Mouse (Mus musculus) embryonic facial prominence, embryonic 15.5 days (tissue): ENCODE data around the gene 1810037I17Rik. TPM values are rescaled to one million over a fixed set of nuclear protein-coding genes. Genes with fewer than 3 reads are reported as not detected.

Experiments used
- ATAC-seq: fragments of 200-750 bp; cut with Nextera tagmentation; 2 replicates; pipeline ENCODE4 v1.8.0; 2017; ENCODE audit warnings: low read depth, moderate TSS enrichment; ENCODE audit not compliant: insufficient number of reproducible peaks, low FRiP score, low TSS enrichment
- H3K27ac ChIP-seq: fragments of 300-500 bp; sonication (generic); replicated peaks from 2 replicates; pipeline ENCODE4 v1.5.1; 2015; ENCODE audit warnings: mild to moderate bottlenecking, inconsistent platforms
- H3K27me3 ChIP-seq: fragments of 300-500 bp; sonication (generic); 2 replicates; pipeline ENCODE4 v1.6.1; 2015; ENCODE audit warnings: inconsistent platforms
- H3K36me3 ChIP-seq: fragments of 300-500 bp; sonication (generic); 2 replicates; pipeline ENCODE4 v1.6.1; 2015; ENCODE audit warnings: mild to moderate bottlenecking, inconsistent platforms
- H3K4me1 ChIP-seq: fragments of 300-500 bp; sonication (generic); 2 replicates; pipeline ENCODE4 v1.6.1; 2015; ENCODE audit warnings: inconsistent platforms
- H3K4me2 ChIP-seq: fragments of 300-500 bp; sonication (generic); replicated peaks from 2 replicates; pipeline ENCODE4 v1.6.1; 2015; ENCODE audit warnings: mild to moderate bottlenecking, inconsistent platforms
- H3K4me3 ChIP-seq: fragments of 300-500 bp; sonication (generic); replicated peaks from 2 replicates; pipeline ENCODE4 v1.5.1; 2015; ENCODE audit warnings: mild to moderate bottlenecking, inconsistent platforms
- H3K9ac ChIP-seq: fragments of 300-500 bp; sonication (generic); 2 replicates; pipeline ENCODE4 v1.6.1; 2015; ENCODE audit warnings: inconsistent platforms
- H3K9me3 ChIP-seq: fragments of 300-500 bp; sonication (generic); replicated peaks from 2 replicates; pipeline ENCODE4 v1.6.1; 2016; ENCODE audit warnings: inconsistent platforms
- WGBS: fragments of 180-500 bp; shearing (Covaris S2); methylation state at CpG from one replicate; pipeline ENCODE4 v1.1.7; 2015; 5-methylcytosine and 5-hydroxymethylcytosine counted together
- polyA plus RNA-seq: library from polyadenylated mRNA; unstranded; fragments of >200 nt; fragmentation: Nextera tagmentation; extraction: Ambion mirVana; gene quantifications from 2 replicates; pipeline ENCODE4 v1.2.1, GENCODE M21; 2015

The 1810037I17Rik gene
- polyA plus RNA-seq, 1 experiment from 2014 or later, result 117 TPM

GRCm38 (mm10) chr3:122939215-122939614, 15.2 kb downstream of the 1810037I17Rik start:
- Histone ChIP-seq H3K4me3 (no peak overlapping the region), H3K4me1 (no peaks in the 10 kb centered on the region), H3K9me3 (no peaks in the 10 kb centered on the region), H3K4me2 (no peak overlapping the region), H3K27me3 (no peaks in the 10 kb centered on the region), H3K27ac (no peak overlapping the region), H3K36me3 (peaks cover 2% of the 10 kb centered on the region; the same call in 1 of the 2 replicates), H3K9ac (no peak overlapping the region)
- 75% methylated on average over 2 of the region's 2 CpGs for WGBS
- no peak for ATAC-seq

DNA sequence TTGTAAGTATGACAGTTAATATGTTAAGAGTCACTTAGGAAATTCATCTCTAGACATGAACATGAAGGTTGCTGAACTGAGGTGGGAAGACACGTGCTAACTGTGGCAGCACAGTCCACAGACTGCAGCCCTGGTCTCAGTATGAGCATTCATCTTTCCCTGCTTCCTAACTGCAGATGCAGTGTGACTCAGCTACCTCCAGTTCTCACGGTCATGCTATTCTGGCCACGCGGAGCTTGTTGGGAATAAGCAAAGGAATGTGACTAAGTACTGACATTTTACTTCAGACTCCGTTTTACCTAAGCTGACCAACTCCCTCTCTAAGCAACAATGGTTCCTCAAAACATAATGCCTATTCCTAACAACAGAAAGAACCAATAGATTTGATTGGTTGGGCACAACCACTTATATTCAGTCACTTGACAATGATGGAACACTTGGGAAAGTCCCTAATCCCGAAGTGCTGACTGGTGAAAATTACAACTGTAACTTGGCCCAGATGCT, 19.4 kb downstream of the 1810037I17Rik start:
- no peak overlapping the region for H3K4me2 ChIP-seq
- H3K4me1 ChIP-seq, result no peaks in the 10 kb centered on the region
- no peaks in the 10 kb centered on the region for H3K9me3 ChIP-seq
- H3K9ac ChIP-seq, result no peak overlapping the region
- WGBS, result 82% methylated on average over 6 of the region's 6 CpGs
- H3K27me3 ChIP-seq, result no peaks in the 10 kb centered on the region
- H3K27ac ChIP-seq, result no peak overlapping the region
- ATAC-seq, result no peak
- H3K36me3 ChIP-seq, result 0 out of 2 replicates have a peak, but pooled peaks cover 2% of the 10 kb centered on the region
- no peak overlapping the region for H3K4me3 ChIP-seq

DNA sequence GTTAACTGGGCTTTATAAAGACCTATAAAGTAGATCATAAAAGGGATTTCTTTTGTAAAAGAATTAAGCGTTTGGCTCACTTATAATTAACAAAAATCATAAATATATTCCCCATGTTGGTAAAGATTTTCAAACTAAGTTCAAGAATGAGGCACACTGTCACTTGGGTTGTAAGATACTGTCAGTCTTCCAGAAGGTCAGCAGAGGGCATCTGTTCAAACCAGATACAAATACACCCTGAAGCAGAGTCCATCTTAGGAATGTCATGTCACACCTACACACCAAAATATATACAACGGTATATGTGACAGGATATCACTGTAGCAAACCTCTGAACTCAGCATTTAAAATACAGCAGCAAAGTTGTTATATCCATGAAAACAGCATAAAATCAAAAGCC, 26.1 kb downstream of the 1810037I17Rik start:
- no peak overlapping the region for H3K27ac ChIP-seq
- no peak overlapping the region for H3K4me2 ChIP-seq
- H3K4me1 ChIP-seq, result no peaks in the 10 kb centered on the region
- ATAC-seq, result no peak
- H3K9me3 ChIP-seq, result no peaks in the 10 kb centered on the region
- no peak overlapping the region for H3K9ac ChIP-seq
- H3K36me3 ChIP-seq, result peaks cover 14% of the 10 kb centered on the region
- H3K27me3 ChIP-seq, result no peaks in the 10 kb centered on the region
- H3K4me3 ChIP-seq, result no peak overlapping the region
- 95% methylated on average over 2 of the region's 2 CpGs for WGBS

GRCm38 (mm10) chr3:122964301-122964700, 40.3 kb downstream of the 1810037I17Rik start:
- whole genome bisulfite sequencing, result 77% methylated on average over 5 of the region's 5 CpGs
- Histone ChIP-seq H3K36me3 (peaks cover 14% of the 10 kb centered on the region; the same call in 1 of the 2 replicates), H3K27ac (no peak overlapping the region), H3K4me2 (no peak overlapping the region), H3K9me3 (no peaks in the 10 kb centered on the region), H3K9ac (no peak overlapping the region), H3K27me3 (no peaks in the 10 kb centered on the region), H3K4me1 (no peaks in the 10 kb centered on the region), H3K4me3 (no peak overlapping the region)
- ATAC-seq, result no peak

GRCm38 (mm10) chr3:122968391-122968790, 44.4 kb downstream of the 1810037I17Rik start:
- Histone ChIP-seq H3K9me3 (no peaks in the 10 kb centered on the region), H3K27me3 (no peaks in the 10 kb centered on the region), H3K4me1 (no peaks in the 10 kb centered on the region), H3K9ac (no peak overlapping the region), H3K4me3 (no peak overlapping the region), H3K36me3 (peaks cover 7% of the 10 kb centered on the region; the same call in 1 of the 2 replicates), H3K4me2 (no peak overlapping the region), H3K27ac (no peak overlapping the region)
- 87% methylated on average over 9 of the region's 9 CpGs for WGBS
- no peak for ATAC-seq

DNA sequence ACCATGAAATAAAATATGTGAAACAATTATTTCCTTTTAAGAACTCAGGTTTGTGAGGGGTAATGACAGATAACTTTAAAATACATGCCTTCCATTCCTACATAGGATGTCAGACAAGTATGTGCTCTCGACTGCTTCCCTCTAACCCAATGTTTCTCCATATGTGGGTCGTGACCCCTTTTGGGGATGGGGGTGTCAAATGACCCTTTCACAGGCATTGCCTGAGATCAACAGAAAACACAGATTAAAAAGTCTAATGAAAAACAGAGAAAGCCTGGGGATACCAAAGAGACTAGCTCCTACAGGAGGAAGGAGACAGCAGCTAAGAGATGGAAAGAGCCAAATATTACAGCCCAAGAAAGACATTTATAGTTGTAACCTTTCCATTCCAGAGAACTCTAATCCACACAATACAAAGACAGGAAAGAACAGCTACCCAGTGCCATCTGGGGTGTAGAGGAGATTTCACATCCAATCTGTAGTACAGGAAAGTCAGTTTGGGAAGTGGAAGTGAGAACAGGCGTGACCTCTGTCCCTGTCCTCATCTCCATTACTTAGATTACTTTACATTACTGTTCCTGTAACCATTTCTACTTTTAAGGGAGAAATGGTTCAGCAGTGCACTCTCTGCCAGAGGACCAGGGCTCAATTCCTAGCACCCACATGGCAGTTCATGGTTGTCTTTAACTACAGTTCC, 48.3 kb downstream of the 1810037I17Rik start:
- WGBS, result 42% methylated on average over 3 of the region's 3 CpGs
- no peak for ATAC-seq

GRCm38 (mm10) chr3:122974833-122975232, 50.8 kb downstream of the 1810037I17Rik start:
- Histone ChIP-seq H3K27ac (no peak overlapping the region), H3K27me3 (no peaks in the 10 kb centered on the region), H3K9ac (no peak overlapping the region), H3K4me3 (no peak overlapping the region), H3K4me2 (no peak overlapping the region), H3K36me3 (no peaks in the 10 kb centered on the region), H3K9me3 (no peaks in the 10 kb centered on the region), H3K4me1 (no peaks in the 10 kb centered on the region)
- no peak for ATAC-seq
- 88% methylated on average over 3 of the region's 3 CpGs for WGBS

More for the DNA sequence above, 48.3 kb downstream of the 1810037I17Rik start:
- Histone ChIP-seq H3K4me3 (no peak overlapping the region), H3K9me3 (no peaks in the 10 kb centered on the region), H3K27me3 (no peaks in the 10 kb centered on the region), H3K4me2 (no peak overlapping the region), H3K36me3 (peaks cover 7% of the 10 kb centered on the region; the same call in 1 of the 2 replicates), H3K4me1 (no peaks in the 10 kb centered on the region), H3K27ac (no peak overlapping the region), H3K9ac (no peak overlapping the region)

DNA sequence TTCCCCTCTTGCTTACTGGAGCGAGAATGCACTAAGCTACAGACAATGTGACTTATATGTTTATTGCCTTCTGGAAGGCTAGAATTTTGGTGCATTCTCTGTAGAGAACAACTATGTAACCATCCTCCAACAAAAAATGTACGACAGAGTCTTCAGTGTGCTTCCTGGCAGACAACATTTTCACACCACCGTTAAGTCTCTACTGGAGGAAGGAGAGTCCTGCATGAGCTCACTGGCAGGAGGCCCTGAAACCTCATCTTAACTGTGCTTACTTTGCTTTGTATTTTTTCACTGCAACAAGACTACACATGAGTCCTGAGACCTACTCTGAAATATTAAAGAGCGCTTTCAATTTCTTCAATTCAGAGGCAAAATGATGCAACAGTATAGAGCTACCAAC, 51.4 kb downstream of the 1810037I17Rik start:
- no peak overlapping the region for H3K9ac ChIP-seq
- WGBS, result 82% methylated on average over 4 of the region's 4 CpGs
- ATAC-seq, result no peak
- H3K4me1 ChIP-seq, result no peaks in the 10 kb centered on the region
- no peaks in the 10 kb centered on the region for H3K36me3 ChIP-seq
- no peak overlapping the region for H3K4me3 ChIP-seq
- H3K4me2 ChIP-seq, result no peak overlapping the region
- H3K27me3 ChIP-seq, result no peaks in the 10 kb centered on the region
- no peaks in the 10 kb centered on the region for H3K9me3 ChIP-seq
- H3K27ac ChIP-seq, result no peak overlapping the region

Other genes starting within 250 kb of the 1810037I17Rik start
- gene Pde5a, start 195.3 kb upstream of the 1810037I17Rik start, polyA plus RNA-seq, result 5.0 and 6.1 TPM in 2 replicates
- 0.35 TPM in 1 of 2 replicates, not detected in the other for gene Fabp2, start 29.1 kb upstream of the 1810037I17Rik start, polyA plus RNA-seq
- gene Gm10959, start 4.8 kb upstream of the 1810037I17Rik start, polyA plus RNA-seq, result not detected in 2 replicates
- gene Usp53, start 60.3 kb downstream of the 1810037I17Rik start, polyA plus RNA-seq, result 7.8 and 11.0 TPM in 2 replicates
- 31.8 and 37.3 TPM in 2 replicates for gene Myoz2, start 110.8 kb downstream of the 1810037I17Rik start, polyA plus RNA-seq